In the genomic region with DNA sequence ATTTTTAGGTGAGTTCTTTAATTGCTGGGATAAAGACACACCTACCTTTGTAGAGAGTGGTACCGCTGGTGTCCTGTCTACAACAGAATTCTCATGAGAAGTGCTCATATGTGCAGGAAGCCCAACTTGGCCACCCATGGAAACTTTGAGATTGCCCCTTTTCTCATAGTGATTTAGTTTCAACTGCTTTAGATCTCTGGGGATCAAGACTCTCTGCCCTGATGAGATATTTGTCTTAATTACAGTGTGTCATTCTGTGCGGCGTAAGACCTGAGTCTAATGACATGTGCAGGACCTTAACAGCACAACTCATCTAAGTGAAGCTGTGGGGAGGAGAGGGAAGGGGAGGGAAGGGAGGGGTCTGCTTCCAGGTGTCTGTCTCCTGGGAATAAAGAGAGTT, we compare ENCODE assay signal across 23 mouse cellular contexts. TPM values are rescaled to one million over a fixed set of nuclear protein-coding genes. Genes with fewer than 3 reads are reported as not detected.
DNase-seq lines count a peak whose midpoint lies in the region; ATAC-seq and TF ChIP-seq lines count a peak whose summit lies in the region.
"Had no signal": no experiment of that assay in that cellular context is flagged by ENCODE, and none has a peak within 500 bp of the region (broad histone marks: within the 10 kb centered on the region; RNA-seq: fewer than 3 reads in every experiment).

No protein-coding gene starts in this region.

- peaks cover 2% of the 10 kb centered on the region for H3K4me1 ChIP-seq in heart, embryonic 12.5 days (replicated peaks)
- H3K4me1 ChIP-seq in heart, adult 2 months (ENCODE audit: control insufficient read depth, insufficient read depth, low read length), result peaks cover 7% of the 10 kb centered on the region
- peaks cover 14% of the 10 kb centered on the region for H3K4me1 ChIP-seq in embryonic facial prominence, embryonic 10.5 days
- H3K4me1 ChIP-seq in intestine, embryonic 15.5 days (replicated peaks), result 0 out of 2 replicates have a peak, but pooled peaks cover 5% of the 10 kb centered on the region
- H3K4me1 ChIP-seq in intestine, postnatal 0 days (replicated peaks; ENCODE audit: control insufficient read depth, insufficient read depth, low read length), result peaks cover 10% of the 10 kb centered on the region
- H3K4me1 ChIP-seq: forebrain, embryonic 12.5 days had no signal

- peaks cover 4% of the 10 kb centered on the region; the same call in 1 of the 2 replicates for H3K36me3 ChIP-seq in heart, embryonic 12.5 days
- H3K36me3 ChIP-seq in heart, adult 2 months (ENCODE audit: control insufficient read depth, insufficient read depth, low read length), result peaks cover 11% of the 10 kb centered on the region
- H3K36me3 ChIP-seq in embryonic facial prominence, embryonic 10.5 days (replicated peaks), result peaks cover 7% of the 10 kb centered on the region; the same call in 1 of the 2 replicates
- no peaks in the 10 kb centered on the region for H3K36me3 ChIP-seq in intestine, embryonic 15.5 days
- peaks cover 3% of the 10 kb centered on the region for H3K36me3 ChIP-seq in intestine, postnatal 0 days (ENCODE audit: control insufficient read depth, insufficient read depth)
- H3K36me3 ChIP-seq: embryonic facial prominence, embryonic 13.5 days; embryonic facial prominence, embryonic 15.5 days; forebrain, embryonic 10.5 days; forebrain, embryonic 12.5 days had no signal

- TF ChIP-seq POLR2A in heart, adult 2 months (IDR thresholded peaks at IDR 0.05; ENCODE audit: insufficient read depth, low read depth, low read length), result no peak

- H3K27ac ChIP-seq in heart, embryonic 12.5 days (ENCODE audit: poor library complexity, severe bottlenecking), result peak overlapping the region; percentile 43; the same call in 1 of the 2 replicates
- no peak overlapping the region for H3K27ac ChIP-seq in heart, adult 2 months
- peak overlapping the region; percentile 20 for H3K27ac ChIP-seq in embryonic facial prominence, embryonic 10.5 days (replicated peaks)
- peak overlapping the region; percentile 17; the same call in 1 of the 2 replicates for H3K27ac ChIP-seq in intestine, embryonic 15.5 days
- peak overlapping the region; percentile 41; the same call in 1 of the 2 replicates for H3K27ac ChIP-seq in intestine, postnatal 0 days (ENCODE audit: low read depth, low read length)
- H3K27ac ChIP-seq: embryonic facial prominence, embryonic 13.5 days; embryonic facial prominence, embryonic 15.5 days; forebrain, embryonic 10.5 days; forebrain, embryonic 12.5 days had no signal

- H3K9ac ChIP-seq in heart, embryonic 12.5 days, result no peak overlapping the region
- H3K9ac ChIP-seq in heart, adult 2 months (ENCODE audit: low read depth, low read length), result no peak overlapping the region
- no peak overlapping the region for H3K9ac ChIP-seq in intestine, embryonic 15.5 days
- H3K9ac ChIP-seq in intestine, postnatal 0 days (ENCODE audit: low read depth, low read length), result no peak overlapping the region
- H3K9ac ChIP-seq: embryonic facial prominence, embryonic 13.5 days; embryonic facial prominence, embryonic 15.5 days; forebrain, embryonic 12.5 days had no signal

- WGBS in heart, embryonic 12.5 days, result 79% methylated on average over 3 of the region's 3 CpGs
- 81% methylated on average over 3 of the region's 3 CpGs for WGBS in heart, adult 2 months
- 67% methylated on average over 3 of the region's 3 CpGs for WGBS in embryonic facial prominence, embryonic 10.5 days
- WGBS in intestine, embryonic 15.5 days, result 76% methylated on average over 3 of the region's 3 CpGs
- 53% methylated on average over 3 of the region's 3 CpGs for WGBS in intestine, postnatal 0 days

- H3K4me2 ChIP-seq in heart, embryonic 12.5 days, result no peak overlapping the region
- no peak overlapping the region for H3K4me2 ChIP-seq in intestine, embryonic 15.5 days (replicated peaks)
- peak overlapping the region; percentile 45 for H3K4me2 ChIP-seq in intestine, postnatal 0 days (replicated peaks; ENCODE audit: low read depth)
- H3K4me2 ChIP-seq: embryonic facial prominence, embryonic 13.5 days; embryonic facial prominence, embryonic 15.5 days; forebrain, embryonic 12.5 days had no signal

- no peak for ATAC-seq in heart, embryonic 12.5 days (ENCODE audit: insufficient number of reproducible peaks, low FRiP score)
- peak; percentile 39 for ATAC-seq in intestine, embryonic 15.5 days
- 0 out of 2 replicates have a peak, but pooled peaks have one; percentile 17 for ATAC-seq in intestine, postnatal 0 days
- no peak for ATAC-seq in inflammation-experienced regulatory T-cells, adult 6 months
- ATAC-seq: forebrain, embryonic 14.5 days; forebrain, embryonic 16.5 days had no signal

- DNase-seq in heart, adult 2 months, result no peak
- no peak for DNase-seq in embryonic facial prominence, embryonic 10.5 days (ENCODE audit: low spot score)
- no peak for DNase-seq in cerebellum, adult 11-12 months
- DNase-seq in frontal cortex, postnatal 36 days (ENCODE audit: low spot score in 2 of 2), result no peak
- DNase-seq: adrenal gland, adult 2 months; adrenal gland, postnatal 10 days; adrenal gland, postnatal 25 days; cerebellum, adult 11 months; cerebellum, adult 2 months; cerebellum, adult 9-10 months; cerebellum, postnatal 10 days; cerebellum, postnatal 25 days had no signal

- TF ChIP-seq EP300 in heart, adult 2 months (IDR thresholded peaks at IDR 0.05; ENCODE audit: insufficient read depth, low read depth, low read length), result no peak

- no peaks in the 10 kb centered on the region for H3K9me3 ChIP-seq in heart, embryonic 12.5 days (replicated peaks)
- H3K9me3 ChIP-seq in embryonic facial prominence, embryonic 10.5 days, result no peaks in the 10 kb centered on the region
- no peaks in the 10 kb centered on the region for H3K9me3 ChIP-seq in intestine, embryonic 15.5 days
- no peaks in the 10 kb centered on the region for H3K9me3 ChIP-seq in intestine, postnatal 0 days (ENCODE audit: control insufficient read depth)
- H3K9me3 ChIP-seq: embryonic facial prominence, embryonic 13.5 days; embryonic facial prominence, embryonic 15.5 days; forebrain, embryonic 10.5 days; forebrain, embryonic 12.5 days had no signal

- TF ChIP-seq CTCF in heart, adult 2 months (IDR thresholded peaks at IDR 0.05), result no peak
- no peak for TF ChIP-seq CTCF in intestine, postnatal 0 days (IDR thresholded peaks at IDR 0.05; ENCODE audit: low read depth)

- H3K79me2 ChIP-seq in heart, adult 2 months (replicated peaks; ENCODE audit: control insufficient read depth, insufficient read depth, low read length), result peaks cover 11% of the 10 kb centered on the region

- no peaks in the 10 kb centered on the region for H3K27me3 ChIP-seq in heart, embryonic 12.5 days (replicated peaks)
- no peaks in the 10 kb centered on the region for H3K27me3 ChIP-seq in heart, adult 2 months (ENCODE audit: control insufficient read depth, insufficient read depth, low read length)
- no peaks in the 10 kb centered on the region for H3K27me3 ChIP-seq in embryonic facial prominence, embryonic 10.5 days (replicated peaks; ENCODE audit: low read depth, poor library complexity, severe bottlenecking)
- H3K27me3 ChIP-seq in intestine, embryonic 15.5 days (replicated peaks), result no peaks in the 10 kb centered on the region
- no peaks in the 10 kb centered on the region for H3K27me3 ChIP-seq in intestine, postnatal 0 days (replicated peaks; ENCODE audit: control insufficient read depth, insufficient read depth, low read length)
- H3K27me3 ChIP-seq: embryonic facial prominence, embryonic 13.5 days; embryonic facial prominence, embryonic 15.5 days; forebrain, embryonic 12.5 days had no signal

- no peak overlapping the region for H3K4me3 ChIP-seq in heart, embryonic 12.5 days
- no peak overlapping the region for H3K4me3 ChIP-seq in heart, adult 2 months
- no peak overlapping the region for H3K4me3 ChIP-seq in embryonic facial prominence, embryonic 10.5 days
- no peak overlapping the region for H3K4me3 ChIP-seq in intestine, embryonic 15.5 days (replicated peaks)
- H3K4me3 ChIP-seq in intestine, postnatal 0 days (ENCODE audit: low read depth, low read length), result no peak overlapping the region
- H3K4me3 ChIP-seq: embryonic facial prominence, embryonic 13.5 days; embryonic facial prominence, embryonic 15.5 days; erythroblast, embryonic 14.5 days; forebrain, embryonic 10.5 days; forebrain, embryonic 12.5 days had no signal

- intact Hi-C loops in heart, adult 2 months (cut with DNase I), result no loop called here

RNA-seq across cellular contexts. Expression of a gene that starts 13.7 kb away (rescaled TPM):
- 8.8 and 9.6 TPM in 2 replicates for polyA plus RNA-seq in heart, embryonic 12.5 days (2016; fragmentation: Nextera tagmentation; extraction: Ambion mirVana)
- 10 to 100 TPM; 12.2 to 12.9 TPM for total RNA-seq in heart, adult 2 months (2021)
- 7.7 and 10.7 TPM in 2 replicates for polyA plus RNA-seq in heart, adult 2 months (2012; rRNA removed)
- polyA plus RNA-seq in embryonic facial prominence, embryonic 10.5 days (2016; fragmentation: Nextera tagmentation; extraction: Ambion mirVana), result 3.7 TPM in 2 replicates
- 5.8 and 6.4 TPM in 2 replicates for polyA plus RNA-seq in intestine, embryonic 15.5 days (2015; fragmentation: Nextera tagmentation; extraction: Ambion mirVana)
- 4.4 and 4.6 TPM in 2 replicates for polyA plus RNA-seq in intestine, postnatal 0 days (2015; fragmentation: Nextera tagmentation; extraction: Ambion mirVana)
- 10 to 100 TPM; 16.2 to 33.9 (median 32.4) TPM for polyA plus RNA-seq in inflammation-experienced regulatory T-cells, adult 6 months (2017; shearing (Covaris generic))

Comparison
In these comparisons a context has a peak if more than half of its experiments do, and no peak if none do; other contexts are left out.
1. ATAC-seq: peak in intestine, embryonic 15.5 days (single experiment) and intestine, postnatal 0 days (single experiment); none in heart, embryonic 12.5 days (single experiment) and inflammation-experienced regulatory T-cells, adult 6 months (single experiment).